In genomic region chr9:88240740-88241139, GRCm38 (mm10) we compare ENCODE assay signal across 9 mouse cellular contexts.
DNase-seq lines count a peak whose midpoint lies in the region; ATAC-seq lines count a peak whose summit lies in the region.
"Had no signal": no experiment of that assay in that cellular context is flagged by ENCODE, and none has a peak within 500 bp of the region (broad histone marks: within the 10 kb centered on the region; RNA-seq: fewer than 3 reads in every experiment).

No protein-coding gene starts in this region.

- DNase-seq in kidney, postnatal 14 days = no peak
- DNase-seq in thymus, postnatal 0 days (ENCODE audit: low spot score) = no peak
- DNase-seq in urinary bladder, postnatal 36 days (ENCODE audit: low spot score in 2 of 2) = no peak
- DNase-seq: gastrocnemius, postnatal 25 days had no signal

- H3K9ac ChIP-seq in kidney, embryonic 14.5 days (ENCODE audit: low read depth, low read length) = no peak overlapping the region
- H3K9ac ChIP-seq in heart, embryonic 13.5 days = peak overlapping the region; percentile 81
- H3K9ac ChIP-seq in limb, embryonic 13.5 days = peak overlapping the region; percentile 67
- no peak overlapping the region; the same call in 1 of the 2 replicates for H3K9ac ChIP-seq in neural tube, embryonic 14.5 days (replicated peaks; ENCODE audit: low read depth, low read length)

- no peaks in the 10 kb centered on the region for H3K36me3 ChIP-seq in kidney, embryonic 14.5 days (ENCODE audit: control insufficient read depth, insufficient read depth, low read length)
- no peaks in the 10 kb centered on the region for H3K36me3 ChIP-seq in heart, embryonic 13.5 days
- no peaks in the 10 kb centered on the region for H3K36me3 ChIP-seq in limb, embryonic 13.5 days
- no peaks in the 10 kb centered on the region for H3K36me3 ChIP-seq in neural tube, embryonic 14.5 days (ENCODE audit: control insufficient read depth, insufficient read depth, low read length)

- H3K4me3 ChIP-seq in kidney, embryonic 14.5 days (ENCODE audit: low read length) = peak overlapping the region; percentile 35; the same call in 1 of the 2 replicates
- H3K4me3 ChIP-seq in heart, embryonic 13.5 days = peak overlapping the region; percentile 52
- H3K4me3 ChIP-seq in limb, embryonic 13.5 days = peak overlapping the region; percentile 45
- H3K4me3 ChIP-seq in neural tube, embryonic 14.5 days (ENCODE audit: low read depth, low read length) = no peak overlapping the region

- H3K4me2 ChIP-seq in kidney, embryonic 14.5 days (replicated peaks; ENCODE audit: low read depth, low read length) = peak overlapping the region; percentile 76
- H3K4me2 ChIP-seq in heart, embryonic 13.5 days = peak overlapping the region; percentile 73
- peak overlapping the region; percentile 70 for H3K4me2 ChIP-seq in limb, embryonic 13.5 days (replicated peaks)
- H3K4me2 ChIP-seq in neural tube, embryonic 14.5 days (ENCODE audit: low read depth, low read length) = peak overlapping the region; percentile 48; the same call in 1 of the 2 replicates

- ATAC-seq in kidney, embryonic 14.5 days (ENCODE audit: low FRiP score, low TSS enrichment) = peak; percentile 46; the same call in 1 of the 2 replicates
- ATAC-seq in heart, embryonic 13.5 days (ENCODE audit: extremely low read depth, insufficient number of reproducible peaks, low FRiP score, low TSS enrichment) = peak; percentile 45; the same call in 1 of the 2 replicates
- ATAC-seq in limb, embryonic 13.5 days (ENCODE audit: low FRiP score, low read depth) = 0 out of 2 replicates have a peak, but pooled peaks have one; percentile 2
- ATAC-seq in neural tube, embryonic 14.5 days (ENCODE audit: low read depth) = 0 out of 2 replicates have a peak, but pooled peaks have one; percentile 15
- ATAC-seq in megakaryocyte progenitor cell, adult 5-6 weeks (replicated peaks; ENCODE audit: poor library complexity) = no peak; the same call in 1 of the 2 replicates

- no peaks in the 10 kb centered on the region for H3K27me3 ChIP-seq in kidney, embryonic 14.5 days (ENCODE audit: control insufficient read depth, insufficient read depth, low read length)
- H3K27me3 ChIP-seq in heart, embryonic 13.5 days (replicated peaks) = no peaks in the 10 kb centered on the region
- H3K27me3 ChIP-seq in limb, embryonic 13.5 days = no peaks in the 10 kb centered on the region
- H3K27me3 ChIP-seq in neural tube, embryonic 14.5 days (ENCODE audit: control insufficient read depth, insufficient read depth, low read length) = no peaks in the 10 kb centered on the region

- no peaks in the 10 kb centered on the region for H3K9me3 ChIP-seq in kidney, embryonic 14.5 days (ENCODE audit: control insufficient read depth, low read length)
- H3K9me3 ChIP-seq in heart, embryonic 13.5 days = no peaks in the 10 kb centered on the region
- no peaks in the 10 kb centered on the region for H3K9me3 ChIP-seq in limb, embryonic 13.5 days
- no peaks in the 10 kb centered on the region for H3K9me3 ChIP-seq in neural tube, embryonic 14.5 days (ENCODE audit: control insufficient read depth, low read length)

- no peak overlapping the region for H3K27ac ChIP-seq in kidney, embryonic 14.5 days (ENCODE audit: low read depth, low read length)
- H3K27ac ChIP-seq in heart, embryonic 13.5 days (replicated peaks) = peak overlapping the region; percentile 87
- H3K27ac ChIP-seq in limb, embryonic 13.5 days = no peak overlapping the region
- no peak overlapping the region for H3K27ac ChIP-seq in neural tube, embryonic 14.5 days (ENCODE audit: low read depth, low read length)

- no peaks in the 10 kb centered on the region for H3K4me1 ChIP-seq in kidney, embryonic 14.5 days (ENCODE audit: control insufficient read depth, insufficient read depth, low read length)
- H3K4me1 ChIP-seq in heart, embryonic 13.5 days = peaks cover 14% of the 10 kb centered on the region
- 0 out of 2 replicates have a peak, but pooled peaks cover 8% of the 10 kb centered on the region for H3K4me1 ChIP-seq in limb, embryonic 13.5 days
- H3K4me1 ChIP-seq in neural tube, embryonic 14.5 days (ENCODE audit: control insufficient read depth, insufficient read depth, low read length) = no peaks in the 10 kb centered on the region

- 6% methylated on average over 4 of the region's 4 CpGs for WGBS in kidney, embryonic 14.5 days
- WGBS in heart, embryonic 13.5 days = 12% methylated on average over 4 of the region's 4 CpGs
- 20% methylated on average over 4 of the region's 4 CpGs for WGBS in limb, embryonic 13.5 days
- 17% methylated on average over 4 of the region's 4 CpGs for WGBS in neural tube, embryonic 14.5 days

Comparison
In these comparisons a context has a peak if more than half of its experiments do, and no peak if none do; other contexts are left out.
1. H3K9ac ChIP-seq: peak in heart, embryonic 13.5 days (single experiment) and limb, embryonic 13.5 days (single experiment); none in kidney, embryonic 14.5 days (single experiment) and neural tube, embryonic 14.5 days (single experiment).
2. Peak in every context shown above with its lines, with median percentiles within 50 percentile points of each other: H3K4me2 ChIP-seq.